Mouse (Mus musculus): ENCODE measurements around the gene B430305J03Rik.

Gene B430305J03Rik

DNA sequence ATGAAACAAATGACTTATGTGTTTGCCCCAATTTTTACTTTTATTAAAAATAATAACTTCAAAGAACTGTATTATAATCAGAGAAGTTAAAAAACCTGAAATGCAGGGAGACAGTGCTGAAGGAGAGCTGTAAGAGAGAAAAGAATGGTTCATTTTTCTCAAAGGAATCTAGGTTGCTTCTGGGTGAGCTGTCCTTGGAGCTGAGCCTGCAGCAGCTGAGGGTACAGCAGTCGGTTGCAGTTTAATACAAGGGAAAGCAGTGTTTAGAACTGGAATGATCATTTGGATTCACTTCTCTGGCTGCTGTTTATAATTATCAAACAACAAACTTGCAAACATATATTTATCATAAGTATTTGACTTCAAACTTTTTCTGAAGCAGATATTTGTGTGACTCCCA lies 16.3 kb downstream of the B430305J03Rik start:
- no peak for DNase-seq (ENCODE audit: low read depth in 2 of 2, low spot score in 2 of 2)

DNA sequence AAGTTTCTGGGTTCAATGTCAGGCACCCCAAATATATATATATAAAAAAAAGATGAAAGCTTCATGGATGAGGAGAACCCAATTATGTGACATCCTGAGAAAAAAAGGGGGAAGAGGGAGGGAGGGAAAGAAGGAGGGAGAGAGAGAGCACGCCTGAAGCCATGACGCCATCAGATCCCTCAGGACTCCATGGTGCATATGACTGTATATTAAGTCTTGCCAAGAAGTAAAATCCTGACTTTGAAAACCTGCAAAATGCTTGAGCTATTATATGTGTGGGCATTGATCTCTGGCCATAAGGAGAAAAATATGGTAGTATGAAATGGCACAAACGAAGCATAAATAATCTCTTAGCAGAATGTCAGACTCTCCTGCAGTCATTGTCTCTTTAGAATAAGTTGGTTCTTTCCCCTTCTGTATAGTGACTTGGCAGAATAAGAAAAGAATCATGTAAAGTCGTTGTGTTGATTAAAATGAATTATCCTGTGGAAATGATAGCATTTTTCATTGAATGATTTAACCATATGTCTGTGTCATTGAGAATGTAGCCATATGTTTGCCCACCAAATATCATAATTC lies 17.6 kb downstream of the B430305J03Rik start:
- DNase-seq (ENCODE audit: low read depth in 2 of 2, low spot score in 2 of 2): no peak

DNA sequence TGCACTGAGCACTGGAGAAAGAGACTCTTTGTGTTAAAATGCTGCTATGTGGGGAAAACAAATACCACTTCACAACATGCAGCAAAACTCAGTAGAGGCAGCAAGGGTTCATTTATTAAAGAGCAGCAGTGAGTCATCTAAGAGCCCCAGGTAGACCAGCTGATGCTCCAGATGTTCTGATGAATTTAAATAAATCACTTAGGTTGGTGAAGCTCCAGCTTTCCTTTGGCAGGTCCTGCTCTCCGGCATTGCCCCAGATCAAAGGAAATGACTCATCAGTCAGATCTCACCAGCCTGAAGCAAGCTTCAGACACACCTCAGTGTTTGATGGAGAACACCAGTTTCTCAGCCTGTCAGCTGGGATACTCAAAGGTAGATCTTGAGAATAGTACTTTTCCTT lies 20.1 kb downstream of the B430305J03Rik start:
- no peak for DNase-seq (ENCODE audit: low read depth in 2 of 2, low spot score in 2 of 2)

DNA sequence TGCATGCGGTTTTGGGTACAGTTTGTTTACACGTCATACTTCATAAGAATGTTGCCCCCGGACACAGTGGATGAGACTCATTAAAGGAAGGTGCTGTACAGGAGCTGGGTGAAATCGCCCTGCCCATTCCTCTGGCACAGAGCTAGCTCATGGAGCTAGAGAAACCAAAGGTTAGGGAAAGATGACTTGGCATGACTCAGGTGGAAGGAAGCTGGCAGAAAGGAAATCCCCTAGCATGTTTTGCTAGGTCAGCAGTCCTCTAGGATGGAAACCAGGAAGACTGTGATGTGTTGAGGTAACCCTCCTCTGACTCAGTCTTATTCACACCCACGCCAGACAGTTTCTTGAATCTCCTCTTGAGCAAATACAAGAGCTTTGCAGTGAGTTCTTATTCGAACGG lies 21.7 kb downstream of the B430305J03Rik start:
- DNase-seq (ENCODE audit: low read depth in 2 of 2, low spot score in 2 of 2): no peak

DNA sequence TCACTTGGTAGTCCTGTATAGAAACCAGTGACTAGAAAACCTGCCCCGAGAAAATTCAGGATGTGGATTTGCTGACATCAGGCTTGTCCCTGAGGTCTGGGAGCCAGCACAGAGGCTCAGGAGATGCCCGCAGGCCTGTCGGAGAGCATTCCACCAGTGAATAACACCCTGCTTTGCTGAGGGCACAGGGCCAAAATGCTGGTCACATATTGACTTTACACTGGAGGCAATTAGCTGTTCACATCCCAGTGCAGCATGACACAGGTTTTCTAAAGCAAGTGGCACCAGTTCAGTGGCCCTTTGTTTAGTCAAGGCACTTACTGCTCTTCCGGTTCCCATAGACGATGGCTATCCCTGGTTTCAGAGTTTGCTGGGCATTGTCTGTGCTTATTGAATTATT lies 25.4 kb downstream of the B430305J03Rik start:
- DNase-seq (ENCODE audit: low read depth in 2 of 2, low spot score in 2 of 2): no peak

DNA sequence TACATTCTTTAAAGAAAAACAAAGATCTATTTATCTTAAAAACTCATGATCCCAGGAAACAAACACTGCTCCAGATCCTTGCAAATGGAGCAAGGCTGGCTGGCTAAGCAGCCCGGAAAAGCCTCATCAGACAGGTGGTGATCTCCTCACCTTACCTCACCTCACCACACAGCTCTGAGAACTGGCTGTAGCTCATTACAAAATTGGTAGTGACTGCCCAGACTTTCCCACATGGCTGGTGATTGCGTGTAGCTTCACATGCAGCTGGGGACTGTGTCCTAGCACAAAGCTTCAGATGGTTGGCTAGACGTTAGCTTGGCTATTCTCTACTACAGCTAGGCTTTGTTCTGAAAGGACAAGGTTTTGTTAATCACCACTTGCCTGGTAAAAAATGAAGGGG lies 28.5 kb downstream of the B430305J03Rik start:
- no peak for DNase-seq (ENCODE audit: low read depth in 2 of 2, low spot score in 2 of 2)

DNA sequence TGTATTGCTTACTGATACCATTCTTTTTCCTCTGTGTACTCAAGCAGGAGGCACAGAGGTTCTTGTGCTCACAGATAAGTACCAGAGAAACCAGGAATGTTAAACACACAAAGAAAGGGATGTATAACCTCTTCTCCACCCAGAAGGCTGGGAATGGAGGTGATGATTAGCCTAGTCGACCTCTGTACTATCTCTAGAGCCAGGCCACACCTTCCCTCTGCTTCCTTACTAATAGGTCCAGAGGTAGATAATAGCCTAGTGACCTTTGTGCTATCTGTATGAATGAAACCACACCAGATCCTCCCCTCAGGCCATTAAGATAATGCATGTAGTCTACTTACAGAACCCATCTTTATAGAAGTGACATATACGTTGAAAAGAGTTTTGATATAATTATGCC lies 29.5 kb downstream of the B430305J03Rik start:
- DNase-seq (ENCODE audit: low read depth in 2 of 2, low spot score in 2 of 2): no peak

DNA sequence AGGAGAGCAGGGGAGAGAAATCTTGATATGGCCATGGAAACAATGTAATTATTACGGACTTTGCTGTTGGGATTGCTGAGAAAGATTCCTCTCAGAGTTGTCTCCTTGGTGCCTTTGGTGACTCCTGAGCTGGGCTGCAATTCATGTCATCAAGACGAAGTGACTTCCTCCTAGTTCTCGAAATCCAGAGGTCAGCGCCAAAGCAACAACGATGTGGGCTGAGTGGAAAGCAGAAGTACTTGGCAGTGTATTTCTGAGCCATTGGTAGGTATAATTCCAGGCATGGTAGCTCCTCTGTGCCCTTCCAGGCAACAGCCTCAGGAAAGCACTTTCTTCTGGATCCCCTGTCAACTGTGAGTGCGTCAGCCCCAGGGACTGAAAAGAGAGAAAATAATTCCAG lies 44.1 kb downstream of the B430305J03Rik start:
- DNase-seq (ENCODE audit: low read depth in 2 of 2, low spot score in 2 of 2): no peak

DNA sequence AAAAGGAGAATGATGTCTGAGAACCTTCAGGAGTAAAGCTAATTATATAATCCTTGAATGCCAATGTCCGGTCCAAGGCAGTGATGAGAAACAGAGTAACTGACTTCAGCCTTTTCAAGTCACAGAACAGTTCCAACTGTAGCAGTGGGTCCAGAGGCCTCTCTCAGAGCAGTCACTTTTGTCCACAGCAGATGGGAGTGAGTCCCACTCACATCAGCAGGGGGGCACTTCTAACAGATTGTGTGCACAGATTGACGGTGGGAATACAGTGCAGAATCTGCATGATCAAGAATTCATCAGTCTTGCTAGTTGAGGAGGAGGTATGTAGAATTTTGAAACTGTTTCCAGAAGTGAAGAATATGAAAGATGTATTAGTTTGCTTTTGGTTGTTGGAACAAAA lies 45.7 kb downstream of the B430305J03Rik start:
- no peak for DNase-seq (ENCODE audit: low read depth in 2 of 2, low spot score in 2 of 2)

DNA sequence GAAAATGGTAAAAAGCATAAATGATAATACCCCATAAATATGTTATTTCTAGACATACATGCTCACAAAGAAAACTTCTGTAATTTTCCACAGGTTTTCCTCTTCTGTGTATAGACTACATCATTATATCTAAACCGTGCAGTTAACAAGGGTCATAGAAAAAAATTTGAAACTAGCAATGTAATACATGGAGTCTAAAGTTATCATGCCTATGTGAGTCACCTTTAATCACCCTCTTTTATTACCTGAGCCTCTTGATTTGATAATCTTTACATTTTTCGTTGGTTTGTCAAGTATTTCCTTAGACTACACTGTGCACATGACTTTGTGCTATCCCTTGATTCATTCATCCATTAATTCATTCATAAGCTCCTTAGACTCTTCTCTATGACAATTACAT lies 50.7 kb downstream of the B430305J03Rik start:
- no peak for DNase-seq (ENCODE audit: low read depth in 2 of 2, low spot score in 2 of 2)

Measured in CD8-positive naive resting alpha-beta T cell, adult 2 months (primary cell).